Mouse (Mus musculus) testis, postnatal 10 days (tissue): ENCODE results near the gene Defb13.
A peak's percentile ranks its signal among the peaks of the same experiment; 100 is the strongest.
"Not testable (repeated sequence)": the region's sequence is repeated elsewhere in the genome, so short reads cannot be mapped to it uniquely, and the experiment has no call there.

ENCODE experiments used
- DNase-seq: peaks from one replicate; pipeline ENCODE4 v3.0.0; 2021; ENCODE audit warnings: low spot score

Gene Defb13

GRCm38 (mm10) chr8:21946462-21946861 lies at the start of gene Defb13:
Gene Defb13 (plus strand): TSS chr8:21946762.
- DNase-seq = no peak

GRCm38 (mm10) chr8:21906290-21906689 lies 40.3 kb upstream of the Defb13 start, which contains the start of gene Defb11:
Gene Defb11 (minus strand): TSS chr8:21906412.
- DNase-seq = not testable (repeated sequence)

- no peak for DNase-seq
These were observed 34.6 kb upstream of the Defb13 start for GRCm38 (mm10) chr8:21911931-21912330.

DNA sequence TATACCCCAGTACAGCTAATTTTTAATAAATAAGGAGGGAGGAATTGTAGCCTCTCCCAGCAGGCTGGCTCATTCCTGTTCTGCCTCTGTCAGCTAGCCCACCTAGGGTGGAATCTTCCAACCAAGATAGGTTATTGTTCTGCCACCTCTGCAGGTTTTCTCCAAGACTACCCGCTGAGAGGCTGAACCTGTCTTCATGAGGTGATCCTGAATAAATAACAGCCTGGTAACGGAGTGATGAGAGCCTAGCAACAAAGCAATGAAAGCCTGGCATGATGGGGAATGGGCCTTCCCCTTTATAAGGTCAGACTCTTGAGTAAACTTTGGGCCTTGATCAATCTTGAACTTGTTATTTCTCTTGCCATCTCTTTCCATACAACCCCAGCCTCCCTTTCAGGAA lies 34.0 kb upstream of the Defb13 start:
- no peak for DNase-seq

- DNase-seq = no peak
These were observed 30.9 kb upstream of the Defb13 start for GRCm38 (mm10) chr8:21915625-21916024.

DNA sequence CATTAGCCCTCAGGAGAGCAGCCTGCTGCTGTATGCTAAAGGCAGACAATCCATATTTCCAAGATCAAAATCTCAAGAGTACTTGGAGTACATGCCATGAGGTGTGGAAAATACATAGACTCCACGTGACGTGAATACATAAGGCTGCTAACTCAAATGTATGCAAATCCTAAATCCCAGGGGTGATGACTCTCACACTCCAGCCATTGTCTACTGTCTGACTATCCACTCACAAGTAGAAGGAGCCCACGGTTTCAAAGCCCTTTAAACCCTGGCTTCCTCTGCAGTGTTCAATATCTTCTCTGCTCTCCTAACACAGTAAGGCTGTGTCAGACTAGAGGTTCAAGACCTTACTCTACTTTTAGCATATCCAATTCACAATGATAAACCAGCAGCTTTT lies 15.8 kb upstream of the Defb13 start:
- not testable (repeated sequence) for DNase-seq

DNA sequence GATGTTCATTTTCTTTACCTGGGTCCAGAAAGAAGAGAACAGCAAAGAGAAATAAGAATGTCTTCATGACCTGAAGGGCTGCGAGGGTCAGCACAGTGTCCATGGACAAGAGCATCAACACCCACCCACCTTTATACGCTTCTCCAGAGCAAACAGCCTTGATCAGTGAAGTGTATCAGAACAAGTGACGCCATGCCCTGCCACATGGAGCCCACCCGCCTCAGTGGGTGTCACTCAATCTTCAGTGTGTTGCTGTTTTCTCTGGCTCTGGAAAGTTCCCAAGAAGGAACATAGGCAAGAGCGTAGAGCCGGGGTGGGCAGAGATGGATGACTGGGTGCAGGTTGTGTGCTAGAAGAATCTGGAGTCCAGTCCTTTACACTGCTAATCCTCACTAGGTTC lies 14.0 kb upstream of the Defb13 start, which contains the start of gene Defb15:
TSS of gene Defb15 (minus strand) at position 101 of the 400 bp plus-strand sequence.
- DNase-seq = no peak

DNA sequence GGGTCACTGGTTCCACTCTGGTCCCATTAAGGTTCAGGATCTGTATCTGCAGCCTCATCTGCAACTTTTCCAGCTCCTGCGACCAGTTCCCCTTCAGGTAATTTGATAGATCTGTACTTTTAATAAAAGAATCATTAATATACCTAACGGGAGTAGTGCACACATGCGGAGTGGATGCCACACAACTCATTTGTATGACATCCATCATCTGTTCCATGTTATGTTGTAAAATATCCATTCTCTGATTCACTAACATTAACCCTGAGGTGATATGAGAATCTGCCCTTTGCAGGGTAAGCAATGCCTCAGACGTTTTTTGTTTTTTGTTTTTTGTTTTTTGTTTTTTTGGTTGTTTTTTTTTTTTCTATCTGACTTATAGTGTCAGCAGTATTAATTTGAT lies 8.5 kb upstream of the Defb13 start, which contains the start of gene Defb35:
TSS of gene Defb35 (plus strand) at position 301 of the 400 bp plus-strand sequence.
- DNase-seq = not testable (repeated sequence)

DNA sequence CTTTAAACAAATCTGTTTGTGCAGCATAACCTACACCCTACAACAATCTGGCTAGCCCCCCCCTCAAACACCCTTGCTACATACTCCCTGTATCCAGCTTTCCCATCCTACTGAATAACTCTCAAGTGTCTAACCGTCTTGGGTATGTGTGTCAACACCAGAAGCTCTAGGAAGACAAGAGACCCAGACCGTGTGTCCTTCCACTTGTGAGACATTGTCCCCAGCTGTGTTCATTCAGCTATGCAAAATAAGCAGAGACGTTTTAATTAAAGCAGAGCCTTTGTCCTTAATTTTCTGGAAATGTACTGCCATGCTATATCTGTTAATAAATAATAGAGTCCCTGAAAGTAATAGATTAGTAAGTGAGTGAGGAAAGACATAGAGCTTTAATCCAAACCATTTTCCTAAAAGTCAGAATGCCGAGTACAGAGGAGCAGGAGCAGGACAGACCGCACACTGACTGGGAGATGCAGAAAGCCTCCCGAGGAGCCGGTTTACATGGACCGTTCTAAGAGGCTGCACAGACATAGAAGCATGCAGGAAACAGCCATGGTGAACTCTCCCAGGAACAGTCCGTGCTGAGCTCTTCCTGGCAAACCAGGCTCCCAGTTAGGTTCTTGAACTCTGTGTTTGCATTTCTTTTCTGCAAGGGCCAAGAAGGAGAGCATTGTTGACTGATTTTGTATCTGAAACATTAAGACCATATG lies 902 bp downstream of the Defb13 start:
- no peak for DNase-seq

- DNase-seq = peak; percentile 49
These were observed 8.8 kb downstream of the Defb13 start for GRCm38 (mm10) chr8:21955321-21955720.

DNA sequence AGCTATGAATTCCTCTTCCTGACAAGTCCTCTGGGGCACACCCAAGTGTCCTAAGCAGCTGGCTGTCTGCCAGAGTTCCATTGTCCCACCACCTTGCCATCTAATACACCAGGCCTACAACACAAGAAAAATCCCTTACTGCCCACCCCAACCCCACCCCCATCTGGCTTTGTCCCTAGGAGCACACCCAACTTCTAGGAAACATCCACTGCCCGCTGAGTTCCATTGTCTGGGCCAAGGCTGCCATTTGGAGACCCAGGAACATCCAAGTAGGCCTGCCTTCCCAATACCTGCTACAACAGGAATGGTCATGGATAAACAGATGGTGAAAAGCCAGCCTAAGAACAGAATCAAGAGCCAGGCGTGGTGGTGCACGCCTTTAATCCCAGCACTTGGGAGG lies 9.8 kb downstream of the Defb13 start:
- no peak for DNase-seq

GRCm38 (mm10) chr8:21958414-21958813 lies 11.9 kb downstream of the Defb13 start, which contains the start of gene Fam90a1a:
Gene Fam90a1a (plus strand): TSS chr8:21958714.
- DNase-seq = no peak

GRCm38 (mm10) chr8:21966646-21967045 lies 20.1 kb downstream of the Defb13 start:
- DNase-seq = no peak

GRCm38 (mm10) chr8:21969475-21969874 lies 22.9 kb downstream of the Defb13 start, which contains the start of gene Ccdc70:
Gene Ccdc70 (plus strand): TSS chr8:21969775.
- no peak for DNase-seq

DNA sequence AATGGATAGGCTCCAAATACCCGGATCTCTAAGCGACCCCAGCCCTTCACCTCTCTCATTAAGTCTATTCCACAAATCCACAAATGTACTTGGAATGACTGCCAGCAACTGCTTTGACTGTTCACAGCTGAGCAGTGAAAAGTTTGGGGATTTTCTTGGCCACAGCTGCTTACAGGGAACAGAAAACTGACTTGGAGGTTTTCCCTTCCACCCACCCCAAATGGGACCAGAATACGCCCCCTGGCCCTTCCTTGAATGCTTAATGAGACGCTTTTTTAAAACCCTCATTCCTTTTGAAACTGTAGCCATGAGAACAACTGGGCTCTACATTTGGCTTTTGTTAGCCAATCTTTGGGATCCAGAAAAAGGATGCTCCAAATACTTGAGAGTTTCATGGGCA lies 31.6 kb downstream of the Defb13 start:
- DNase-seq = no peak

DNA sequence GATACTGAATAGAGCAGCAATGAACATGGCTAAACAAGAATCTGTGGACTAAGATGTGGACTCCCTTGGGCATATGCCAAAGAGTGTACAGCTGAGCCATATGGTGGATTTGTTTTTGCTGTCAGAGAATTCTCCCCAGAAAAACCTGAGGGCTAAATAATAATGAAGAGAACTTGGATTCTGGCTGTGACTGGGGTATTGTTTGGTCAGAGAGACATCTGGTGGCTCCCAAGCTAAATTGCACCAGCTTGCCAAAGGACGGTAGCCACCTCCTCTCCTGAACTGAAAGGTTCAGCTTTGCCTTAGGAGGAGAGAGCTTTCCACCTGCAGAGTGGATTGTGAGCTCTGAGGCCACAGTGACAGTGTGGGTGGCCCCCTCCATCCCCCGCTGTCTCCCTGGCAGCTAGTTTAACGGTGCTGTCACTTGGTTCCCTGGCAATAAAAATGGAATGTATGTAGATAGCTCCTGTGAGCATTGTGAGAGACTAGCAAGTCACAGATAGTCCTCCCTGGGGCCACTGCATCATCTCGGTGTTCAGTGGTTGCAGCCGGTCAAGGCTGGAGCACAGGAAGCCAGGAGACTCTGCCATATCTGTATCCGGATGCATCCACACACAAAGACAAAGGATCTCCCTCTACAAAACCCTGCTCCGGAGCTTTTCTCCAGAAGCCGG lies 35.2 kb downstream of the Defb13 start:
- DNase-seq = no peak

- DNase-seq = no peak
These were observed 45.6 kb downstream of the Defb13 start for GRCm38 (mm10) chr8:21992184-21992583.

- no peak for DNase-seq
These were observed 48.6 kb downstream of the Defb13 start for GRCm38 (mm10) chr8:21995181-21995580.
